Mouse (Mus musculus) bone marrow macrophage, adult 2 months (primary cell): Measurements from ENCODE around the gene Cryba4. TPM values are rescaled to one million over a fixed set of nuclear protein-coding genes. Genes with fewer than 3 reads are reported as not detected.

Source experiments
- H3K27ac ChIP-seq: 2 replicates; pipeline ENCODE4 v1.5.1; 2012; ENCODE audit warnings: low read depth, low read length; ENCODE audit not compliant: insufficient read depth
- H3K4me1 ChIP-seq: 2 replicates; pipeline ENCODE4 v1.6.1; 2012; ENCODE audit warnings: low read length; ENCODE audit not compliant: control insufficient read depth, insufficient read depth
- H3K4me3 ChIP-seq: 2 replicates; pipeline ENCODE4 v1.5.1; 2012; ENCODE audit warnings: mild to moderate bottlenecking, low read length, moderate library complexity; ENCODE audit not compliant: insufficient read depth
- CTCF ChIP-seq: IDR thresholded peaks from 2 replicates; pipeline ENCODE4 v1.5.1; 2012; ENCODE audit warnings: low read depth, mild to moderate bottlenecking, low read length, moderate library complexity
- POLR2A ChIP-seq: IDR thresholded peaks from 2 replicates; pipeline ENCODE4 v1.6.1; 2012; ENCODE audit warnings: mild to moderate bottlenecking, low read depth, low read length, borderline replicate concordance
- polyA plus RNA-seq: library from polyadenylated mRNA; stranded (reverse); fragments of >200 nt; gene quantifications from 2 replicates; pipeline ENCODE4 v1.2.4, GENCODE M21; 2012; ENCODE audit not compliant: missing spikeins, insufficient read depth, insufficient read length

Gene Cryba4
- polyA plus RNA-seq, 1 experiment: 3.0 TPM

- TF ChIP-seq POLR2A: no peak
- no peak for TF ChIP-seq CTCF
- Histone ChIP-seq H3K4me3 (no peak overlapping the region), H3K27ac (no peak overlapping the region), H3K4me1 (peaks cover 34% of the 10 kb centered on the region)
These were observed 41.5 kb upstream of the Cryba4 start for GRCm38 (mm10) chr5:112293800-112294199.

GRCm38 (mm10) chr5:112292343-112292980, 40.1 kb upstream of the Cryba4 start:
- H3K27ac ChIP-seq: no peak overlapping the region
- H3K4me3 ChIP-seq: no peak overlapping the region
- TF ChIP-seq POLR2A: no peak
- TF ChIP-seq CTCF: no peak
- peaks cover 35% of the 10 kb centered on the region for H3K4me1 ChIP-seq

DNA sequence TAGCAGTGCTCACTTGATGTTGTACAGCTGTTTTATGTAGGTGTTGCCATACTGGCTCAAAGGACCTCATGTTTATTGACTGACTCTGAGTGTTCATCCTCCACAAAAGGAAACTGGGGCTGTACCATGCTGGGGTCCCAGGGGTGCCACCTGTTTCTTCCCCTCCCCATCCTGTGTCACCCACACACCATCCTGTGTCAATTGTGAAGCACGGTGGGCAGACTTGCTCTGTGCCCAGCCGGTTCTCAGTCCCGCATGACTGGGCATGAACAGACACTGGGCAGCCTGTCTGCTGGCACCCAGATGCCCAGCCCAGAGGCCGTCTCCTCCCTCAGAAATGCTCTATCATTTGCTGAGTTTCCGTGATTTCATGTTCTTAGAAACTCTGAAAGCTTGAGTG, 39.5 kb upstream of the Cryba4 start:
- H3K4me3 ChIP-seq: no peak overlapping the region
- no peak for TF ChIP-seq POLR2A
- TF ChIP-seq CTCF: no peak
- peaks cover 33% of the 10 kb centered on the region for H3K4me1 ChIP-seq
- no peak overlapping the region for H3K27ac ChIP-seq

DNA sequence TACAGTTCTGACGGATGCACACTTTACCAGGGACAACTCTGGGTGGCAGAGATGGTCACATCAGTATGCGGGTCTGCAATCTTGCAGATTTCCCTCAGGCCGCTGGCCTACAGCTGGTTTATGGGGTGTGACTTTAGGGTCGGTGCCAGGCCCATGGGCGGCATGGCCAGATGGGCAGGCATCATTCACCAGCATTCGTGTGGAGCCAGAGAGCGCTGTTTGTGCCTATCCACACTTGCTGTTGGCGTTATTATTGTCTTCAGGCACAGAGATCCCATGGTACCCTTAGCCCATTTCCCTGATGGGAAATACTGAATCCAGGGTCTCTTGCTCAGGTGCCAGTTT, 38.2 kb upstream of the Cryba4 start:
- Histone ChIP-seq H3K4me3 (no peak overlapping the region), H3K4me1 (peaks cover 39% of the 10 kb centered on the region), H3K27ac (no peak overlapping the region)
- TF ChIP-seq CTCF (no peak), POLR2A (no peak)

DNA sequence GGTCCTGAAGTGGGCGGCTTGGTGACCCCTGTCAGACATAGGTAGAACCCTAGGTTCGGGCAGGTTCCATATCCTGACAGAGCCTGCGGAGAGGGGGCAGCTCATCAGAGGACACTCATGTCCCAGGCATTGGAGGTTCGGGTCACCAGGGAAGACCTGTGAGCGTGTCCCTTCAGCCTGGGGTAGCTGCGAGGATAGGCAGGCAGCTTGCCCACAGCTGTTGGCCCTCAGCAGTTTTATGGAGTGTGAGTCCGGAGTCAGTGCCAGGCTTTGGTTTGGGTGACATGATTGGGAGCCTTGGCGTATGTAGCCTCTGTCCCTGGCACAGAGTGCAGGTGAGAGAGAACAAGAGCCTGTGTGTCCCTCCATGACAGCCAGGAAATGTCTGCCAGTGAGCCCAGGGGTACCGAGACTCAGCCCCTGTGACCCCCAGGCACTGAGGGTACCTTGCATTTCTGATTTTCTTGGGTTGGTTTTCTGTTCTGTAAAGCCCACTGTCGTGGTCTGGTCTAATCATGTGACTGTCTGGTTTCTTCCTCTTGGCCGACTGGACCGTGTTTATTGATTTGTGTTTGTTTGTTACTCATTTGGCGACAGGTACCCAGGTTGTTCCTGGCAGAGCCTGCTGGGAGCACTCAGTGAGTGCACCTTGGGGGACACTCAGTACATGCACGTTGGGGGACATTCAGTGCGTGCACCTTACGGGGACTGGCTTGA, 37.7 kb upstream of the Cryba4 start:
- TF ChIP-seq POLR2A (no peak), CTCF (no peak)
- no peak overlapping the region for H3K27ac ChIP-seq
- H3K4me1 ChIP-seq: peaks cover 38% of the 10 kb centered on the region
- no peak overlapping the region for H3K4me3 ChIP-seq

- H3K27ac ChIP-seq: no peak overlapping the region
- no peak for TF ChIP-seq POLR2A
- TF ChIP-seq CTCF: no peak
- H3K4me1 ChIP-seq: peaks cover 39% of the 10 kb centered on the region
- H3K4me3 ChIP-seq: no peak overlapping the region
These were observed 36.9 kb upstream of the Cryba4 start for GRCm38 (mm10) chr5:112289236-112289635.

- H3K4me1 ChIP-seq: peaks cover 47% of the 10 kb centered on the region
- no peak overlapping the region for H3K27ac ChIP-seq
- TF ChIP-seq POLR2A (no peak), CTCF (no peak)
- no peak overlapping the region for H3K4me3 ChIP-seq
These were observed 36.1 kb upstream of the Cryba4 start for GRCm38 (mm10) chr5:112288193-112289141.

DNA sequence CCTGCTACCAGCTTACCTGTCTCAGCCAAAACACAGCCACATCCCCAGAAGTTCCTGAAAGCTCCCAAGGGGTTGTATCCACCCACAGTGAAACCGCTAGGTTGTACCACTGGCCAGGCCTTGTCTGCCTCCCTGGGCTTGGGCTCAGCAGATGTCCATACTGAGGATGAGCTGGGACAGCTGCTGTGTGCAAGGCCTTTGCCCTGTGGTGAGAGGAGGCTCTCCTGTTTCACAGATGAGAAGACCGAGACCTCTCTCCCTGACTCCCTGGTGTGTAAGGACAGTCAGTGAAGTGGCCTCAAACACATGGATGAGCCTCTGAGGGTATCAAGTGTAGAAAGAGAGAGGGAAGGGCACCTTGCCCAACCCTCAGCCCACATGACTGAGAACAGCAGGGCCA, 35.3 kb upstream of the Cryba4 start:
- Histone ChIP-seq H3K4me1 (peaks cover 55% of the 10 kb centered on the region), H3K27ac (peak overlapping the region; percentile 10; the same call in 1 of the 2 replicates), H3K4me3 (no peak overlapping the region)
- no peak for TF ChIP-seq POLR2A
- TF ChIP-seq CTCF: no peak

DNA sequence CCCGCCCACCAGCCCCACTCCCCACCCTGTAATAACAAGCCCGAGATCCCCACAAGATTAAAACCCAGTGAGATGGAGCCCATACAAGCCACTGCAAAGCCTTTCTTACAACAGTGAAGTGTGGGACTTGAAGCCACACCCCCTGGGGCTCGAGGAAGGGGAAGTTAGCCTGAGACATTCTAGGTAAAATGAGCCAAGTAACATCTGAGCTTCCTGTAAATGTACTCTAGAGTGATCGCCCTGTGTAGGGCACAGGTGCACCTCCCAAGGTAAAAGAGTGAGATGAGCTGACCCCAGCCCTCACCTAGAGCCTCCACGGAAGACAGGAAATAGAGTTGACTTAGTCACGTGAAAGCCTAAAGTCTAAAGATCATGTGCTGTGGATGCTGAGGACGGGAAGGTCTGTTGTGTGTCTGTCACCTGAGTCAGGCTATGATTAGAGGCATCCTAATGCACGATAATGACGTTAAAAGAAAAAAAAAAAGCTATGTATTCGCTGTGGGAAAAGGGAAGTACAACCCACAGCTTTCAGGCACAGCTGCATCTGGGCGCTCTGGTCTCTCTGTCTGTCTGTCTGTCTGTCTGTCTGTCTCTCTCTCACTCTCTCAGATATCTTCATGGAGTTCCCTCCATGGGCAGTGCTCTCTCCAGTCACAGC, 34.8 kb upstream of the Cryba4 start:
- peak overlapping the region; percentile 31 for H3K4me3 ChIP-seq
- H3K4me1 ChIP-seq: peaks cover 59% of the 10 kb centered on the region
- peak overlapping the region; percentile 72 for H3K27ac ChIP-seq
- TF ChIP-seq CTCF (no peak), POLR2A (no peak)

- no peak for TF ChIP-seq CTCF
- no peak for TF ChIP-seq POLR2A
- Histone ChIP-seq H3K4me1 (peaks cover 63% of the 10 kb centered on the region), H3K27ac (no peak overlapping the region), H3K4me3 (no peak overlapping the region)
These were observed 34.3 kb upstream of the Cryba4 start for GRCm38 (mm10) chr5:112286608-112286983.
